Mouse (Mus musculus): ENCODE data around the gene Dnm3.

Gene Dnm3

DNA sequence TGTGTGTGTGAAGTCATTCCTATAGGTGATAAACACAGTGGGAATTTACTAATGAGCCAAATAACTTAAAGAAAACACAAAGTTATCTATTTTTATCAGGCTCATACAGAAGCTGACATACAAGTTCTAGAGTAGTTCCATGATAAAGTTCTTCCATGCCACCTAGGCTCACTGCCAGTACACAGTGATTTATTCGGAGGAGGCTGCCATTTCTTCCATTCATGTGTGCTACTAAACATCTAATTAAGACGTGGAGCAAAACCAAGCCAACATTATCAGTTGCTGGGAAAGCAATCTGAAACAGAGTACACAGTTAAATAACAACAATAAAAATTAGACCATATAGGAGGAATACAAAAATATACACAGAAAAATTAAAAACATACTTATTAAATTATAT lies 150.2 kb downstream of the Dnm3 start:
- DNase-seq (ENCODE audit: low read depth, low spot score), result no peak

DNA sequence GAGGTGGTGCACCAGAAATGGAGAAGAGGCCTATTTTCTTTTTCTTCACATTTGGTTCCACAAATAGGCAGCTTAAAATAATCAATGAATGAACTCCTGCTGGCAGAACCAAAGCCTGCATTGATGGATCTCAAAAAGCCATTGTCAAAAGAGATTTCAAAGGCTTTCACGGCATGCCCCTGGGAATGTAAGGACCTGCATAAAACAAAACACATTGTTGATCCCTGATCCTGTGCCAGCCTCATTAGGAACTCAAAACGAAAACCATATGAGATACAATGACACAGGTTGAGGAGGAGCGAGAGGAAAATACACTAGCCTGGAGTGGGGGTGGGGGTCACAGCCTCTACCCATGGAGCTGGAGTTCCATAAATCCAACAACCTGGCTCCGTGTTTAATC lies 153.4 kb downstream of the Dnm3 start:
- DNase-seq (ENCODE audit: low read depth, low spot score), result no peak

DNA sequence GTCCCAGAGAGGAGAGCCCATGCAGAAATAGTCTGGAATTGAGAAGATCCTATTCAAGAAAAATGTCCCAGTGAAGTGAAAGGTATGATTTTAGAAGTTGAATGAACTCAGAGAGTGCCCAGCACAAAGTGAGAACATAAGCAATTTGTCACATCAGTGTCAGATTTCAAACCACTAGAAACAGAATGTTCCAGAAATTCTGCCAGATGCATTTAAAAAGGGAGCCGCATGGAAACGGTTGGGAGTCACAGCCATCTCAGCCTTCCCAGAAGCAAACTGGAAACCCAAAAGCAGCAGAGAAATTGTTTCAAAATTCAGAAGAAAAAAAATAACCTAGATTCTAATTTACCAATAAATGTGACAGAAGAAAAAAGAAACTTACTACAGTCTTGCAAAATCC lies 154.7 kb downstream of the Dnm3 start:
- DNase-seq (ENCODE audit: low read depth, low spot score), result no peak

DNA sequence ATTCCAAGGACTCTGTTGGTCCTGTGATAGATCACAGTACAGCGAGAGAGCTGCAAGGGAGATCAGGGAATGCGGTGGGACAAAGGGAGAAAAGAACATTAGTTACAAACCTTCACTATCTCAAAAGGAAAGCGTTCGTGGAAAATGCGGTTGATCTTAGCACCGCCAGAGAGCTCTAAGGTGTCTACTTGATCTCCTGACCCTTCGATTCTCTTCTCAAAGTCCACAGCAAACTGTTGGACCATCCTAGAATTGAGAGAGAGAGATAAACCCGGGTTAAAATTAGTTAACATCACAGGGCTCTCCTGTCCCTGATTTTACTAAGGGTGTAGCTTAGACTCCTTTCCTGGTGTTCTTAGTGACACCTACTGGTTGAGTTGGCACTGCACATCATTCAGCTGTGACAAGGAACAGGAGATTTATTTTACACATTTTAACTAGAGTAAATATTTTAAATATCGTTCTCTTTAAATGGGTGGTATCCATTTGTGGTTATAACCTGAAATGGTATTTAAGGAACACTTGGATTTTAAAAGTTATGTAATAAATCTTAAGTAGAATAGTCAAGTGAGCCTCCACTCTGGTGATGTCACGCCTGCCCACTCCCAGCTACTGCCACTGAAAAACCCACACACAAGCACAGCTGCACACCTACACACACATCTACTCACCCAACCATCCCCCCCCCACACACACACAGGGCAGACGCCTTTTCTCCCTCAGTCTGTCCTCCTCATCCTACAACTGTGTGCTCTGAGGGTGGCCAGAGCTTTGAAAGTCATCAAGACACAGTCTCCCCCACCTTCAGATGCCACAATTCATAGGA lies 164.2 kb downstream of the Dnm3 start:
- peak; percentile 73 for DNase-seq (ENCODE audit: low read depth, low spot score)

DNA sequence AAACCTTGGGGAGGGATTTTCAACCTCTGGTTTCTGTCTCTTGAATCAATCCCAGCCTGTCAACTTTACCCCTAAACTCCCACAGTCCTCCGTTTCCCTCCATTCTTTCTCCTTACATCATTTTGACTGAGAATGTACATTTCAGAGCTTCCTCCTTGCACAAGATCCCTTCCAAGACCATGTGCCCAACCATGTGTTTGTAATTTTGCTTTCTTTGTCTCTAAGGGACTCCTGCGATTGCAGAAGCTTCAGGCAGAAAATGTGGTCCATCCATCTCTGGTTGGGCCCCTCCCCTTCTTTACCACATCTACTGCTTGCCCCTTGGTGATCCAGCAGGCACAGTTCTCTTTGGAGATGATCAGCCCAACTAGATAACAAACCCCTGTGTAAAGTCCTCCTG lies 165.2 kb downstream of the Dnm3 start:
- no peak for DNase-seq (ENCODE audit: low read depth, low spot score)

DNA sequence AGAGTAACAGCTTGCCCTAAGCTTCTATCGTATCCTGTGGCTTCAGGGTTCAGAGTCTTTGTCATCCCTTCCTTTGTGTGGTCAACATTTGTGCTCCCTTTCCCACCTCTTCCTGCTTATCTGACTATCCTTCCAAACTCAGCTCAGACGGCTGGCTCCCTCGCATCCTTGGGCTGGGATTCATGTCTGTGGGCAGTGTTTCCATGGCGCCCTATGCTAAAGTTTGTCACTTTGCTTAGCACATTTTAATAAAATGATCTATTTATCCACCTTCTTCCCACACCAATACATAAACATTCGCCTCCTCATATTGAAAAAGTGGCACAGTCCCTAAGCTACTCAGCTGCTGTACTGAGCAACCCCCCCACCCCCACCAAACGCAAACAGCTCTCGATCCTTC lies 165.7 kb downstream of the Dnm3 start:
- DNase-seq (ENCODE audit: low read depth, low spot score), result no peak

DNA sequence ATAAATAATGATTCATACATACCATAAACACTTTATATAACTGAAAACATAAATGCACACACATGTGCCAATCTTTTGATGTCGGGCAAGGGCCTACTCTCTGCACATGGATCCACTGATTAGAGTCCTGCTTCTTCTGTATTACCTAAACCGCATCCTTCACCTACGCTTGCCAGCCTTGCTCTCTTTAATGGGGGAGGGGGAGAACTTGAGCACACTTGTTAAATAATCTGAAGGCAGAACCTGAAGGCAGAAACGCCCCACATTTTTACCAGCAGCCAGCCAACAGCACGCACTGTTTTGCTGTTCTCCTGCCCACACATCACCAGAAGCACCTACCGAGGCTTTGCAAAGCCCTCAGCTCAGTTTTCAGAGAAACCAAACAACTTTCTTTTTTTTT lies 172.6 kb downstream of the Dnm3 start:
- no peak for DNase-seq (ENCODE audit: low read depth, low spot score)

DNA sequence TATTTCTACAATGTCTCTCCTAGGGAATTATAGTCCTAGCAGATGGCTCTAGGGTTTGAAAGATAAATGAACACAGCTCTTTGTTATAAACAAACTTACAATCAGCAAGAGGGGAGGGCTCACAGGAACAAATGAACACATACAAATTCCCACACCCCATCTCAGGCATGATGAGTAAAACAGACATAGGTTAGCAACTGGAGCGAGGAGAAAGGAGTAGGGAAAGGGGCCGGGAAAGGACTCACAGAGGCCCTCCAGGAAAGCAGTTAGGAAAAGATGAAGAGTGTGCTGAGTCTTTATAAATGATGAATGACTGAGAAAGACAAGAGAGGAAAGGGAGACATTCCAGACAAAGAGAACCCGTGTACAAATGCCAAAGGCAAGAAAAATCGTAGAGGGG lies 175.4 kb downstream of the Dnm3 start:
- peak; percentile 68 for DNase-seq (ENCODE audit: low read depth, low spot score)

DNA sequence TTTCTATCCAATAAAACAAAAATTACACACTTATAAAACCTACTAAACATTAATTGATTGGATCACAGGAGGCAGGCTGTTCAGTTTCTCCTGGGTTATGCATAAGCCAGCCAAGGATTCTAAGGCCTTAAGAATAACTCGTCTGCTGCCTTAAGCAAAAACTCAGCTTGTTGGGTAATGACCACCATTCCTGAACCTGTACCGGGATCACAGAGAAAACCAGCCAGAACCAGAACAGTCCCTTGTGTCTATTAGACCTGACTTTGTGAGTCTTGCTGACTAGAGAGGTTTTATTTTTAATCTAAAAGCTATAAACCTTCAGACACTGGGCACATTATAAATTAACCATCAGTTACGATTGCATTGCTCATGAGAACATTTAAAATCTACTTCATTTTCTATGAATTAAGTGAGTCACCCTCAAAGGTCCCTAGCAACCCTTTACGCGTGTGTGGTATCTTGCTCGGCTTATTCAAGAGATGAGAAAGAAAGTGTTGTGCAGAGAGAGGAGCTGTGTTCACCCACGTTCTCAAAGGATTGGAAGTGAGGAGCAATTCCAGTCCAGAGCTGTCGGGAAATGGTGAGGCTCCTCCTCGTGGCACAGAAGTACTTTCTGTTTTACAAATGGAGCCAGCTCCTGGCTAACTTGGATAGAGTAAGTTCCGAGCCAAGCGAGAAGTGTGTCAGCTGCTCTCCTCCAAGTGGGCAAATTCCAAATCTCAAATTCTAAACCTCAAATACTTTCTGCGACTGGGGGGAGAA lies 178.1 kb downstream of the Dnm3 start:
- no peak for DNase-seq (ENCODE audit: low read depth, low spot score)

DNA sequence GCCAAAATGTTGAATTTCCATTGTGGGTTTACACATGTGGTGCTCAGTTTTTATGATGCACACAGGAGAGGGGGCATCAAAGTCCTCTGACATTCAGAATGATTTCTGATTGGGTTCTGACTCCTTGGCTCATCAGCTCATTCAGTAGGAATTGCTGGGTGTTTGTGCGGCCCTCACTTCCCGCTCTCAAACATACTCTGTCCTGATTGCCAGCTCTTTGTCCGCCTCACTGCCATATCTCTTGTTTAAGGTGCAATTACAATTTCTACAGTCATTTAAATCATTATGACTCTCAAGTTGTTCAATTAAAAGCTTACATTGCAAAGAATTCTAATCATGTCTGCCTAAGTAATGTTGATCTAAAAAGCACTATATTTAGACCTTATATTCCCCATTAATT lies 179.3 kb downstream of the Dnm3 start:
- no peak for DNase-seq (ENCODE audit: low read depth, low spot score)

DNA sequence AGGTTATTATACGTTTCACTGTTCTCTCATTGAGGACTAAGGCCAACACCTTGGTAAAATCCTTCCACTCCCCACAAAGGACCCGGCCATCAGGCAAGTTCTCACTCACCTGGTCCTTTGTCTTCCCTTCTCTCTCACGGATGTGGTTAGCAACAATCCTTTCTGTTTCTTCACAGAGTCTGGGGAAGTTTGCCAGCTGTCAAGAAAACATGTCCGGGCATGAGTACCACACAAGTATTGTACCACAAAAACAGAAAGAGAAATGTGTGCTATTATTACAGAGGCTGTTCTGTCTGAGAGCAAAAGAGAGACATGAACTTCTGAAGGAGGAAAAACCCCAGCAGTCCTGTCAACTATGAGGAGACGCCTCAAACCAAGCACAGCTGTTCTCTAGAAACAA lies 182.4 kb downstream of the Dnm3 start:
- no peak for DNase-seq (ENCODE audit: low read depth, low spot score)

DNA sequence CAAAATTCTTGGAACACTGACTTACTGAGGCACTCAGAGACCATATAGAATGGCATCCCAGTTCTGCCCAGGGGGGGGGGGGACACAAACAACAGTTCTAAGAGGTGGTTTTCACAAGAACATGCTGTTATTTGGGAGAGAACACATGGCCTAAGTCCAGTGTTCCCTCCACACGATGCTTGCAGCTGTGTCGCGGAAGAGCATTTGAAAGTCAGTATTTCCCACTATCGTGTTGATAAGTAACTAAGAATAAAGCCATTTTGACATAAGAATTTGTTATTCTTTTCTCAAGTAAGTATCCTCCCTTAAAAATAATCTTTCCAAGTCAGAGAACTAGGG lies 183.3 kb downstream of the Dnm3 start:
- DNase-seq (ENCODE audit: low read depth, low spot score), result no peak

DNA sequence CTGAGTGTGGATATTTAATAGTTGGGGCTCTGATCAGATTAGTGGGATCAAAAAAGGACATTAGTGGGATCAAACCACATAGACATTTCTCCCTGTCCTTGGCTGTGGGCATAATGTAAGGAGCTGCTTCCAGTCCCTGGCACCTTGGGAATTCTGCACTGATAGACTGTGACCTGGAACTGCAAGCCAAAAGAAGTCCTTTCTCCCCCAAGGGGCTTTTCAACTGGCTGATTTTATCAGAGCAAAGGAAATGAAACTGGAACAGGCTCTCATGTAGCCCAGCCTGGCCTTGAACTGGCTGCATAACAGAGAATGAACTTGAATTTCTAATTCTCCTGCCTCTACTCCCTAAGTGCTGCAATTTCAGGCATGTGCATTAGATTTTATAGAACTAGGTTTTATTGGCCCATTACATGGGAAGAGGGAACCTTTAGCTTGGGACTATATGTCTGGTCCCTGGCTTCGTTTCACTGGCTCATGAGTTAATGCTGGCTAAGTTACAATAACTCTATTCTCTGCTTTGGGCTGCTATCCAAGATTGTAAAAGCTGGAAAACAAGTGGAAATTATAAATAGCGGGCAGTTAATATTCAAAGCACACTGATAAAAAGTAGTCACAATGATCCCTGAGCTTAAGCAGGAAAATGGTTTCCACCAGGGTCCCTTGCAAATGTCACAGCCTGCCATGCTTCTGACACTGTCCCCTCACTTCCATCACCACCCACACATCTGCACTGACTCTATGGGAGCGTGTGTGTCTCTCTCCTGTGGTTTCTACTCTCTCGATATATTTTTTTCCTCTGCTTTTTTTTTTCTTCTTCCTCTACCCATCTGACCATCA lies 183.9 kb downstream of the Dnm3 start:
- no peak for DNase-seq (ENCODE audit: low read depth, low spot score)

DNA sequence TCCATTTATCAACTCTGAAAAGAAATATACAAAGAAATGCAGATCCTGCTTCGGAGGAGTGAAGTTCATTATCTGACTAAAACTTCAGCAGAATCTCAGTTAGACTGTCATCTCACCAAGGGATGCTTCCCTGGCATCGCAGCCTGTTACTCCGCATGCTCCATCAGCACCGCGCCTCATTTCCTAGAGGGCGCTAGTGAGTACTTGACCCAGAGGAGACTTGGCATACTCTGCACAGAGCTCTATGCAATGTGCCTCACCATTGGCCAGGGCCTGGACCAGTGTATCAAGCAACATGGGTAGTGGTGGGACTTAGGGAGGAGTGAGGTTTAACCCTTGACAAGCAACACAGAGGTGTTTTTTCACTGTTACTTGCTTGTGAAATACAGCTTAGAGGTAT lies 190.9 kb downstream of the Dnm3 start:
- DNase-seq (ENCODE audit: low read depth, low spot score), result peak; percentile 18

DNA sequence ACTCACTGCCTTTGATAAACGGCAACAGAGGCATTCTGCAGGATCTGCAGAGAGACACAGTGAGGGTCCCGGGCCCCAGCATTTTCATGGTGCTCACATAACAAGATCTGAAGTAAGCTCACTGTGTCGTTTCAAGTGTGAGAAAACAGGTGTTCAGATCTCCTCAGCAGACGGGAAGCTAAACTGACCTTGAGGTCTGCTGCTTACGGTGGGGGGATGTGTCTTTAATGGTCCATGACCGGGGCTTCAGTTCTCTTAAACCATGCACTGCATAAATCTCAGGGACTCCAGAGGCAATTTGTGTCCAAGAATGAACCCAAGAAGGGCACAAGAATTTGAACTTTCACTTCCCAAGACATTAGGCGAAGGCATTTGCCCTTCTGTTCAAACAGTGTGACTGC lies 195.9 kb downstream of the Dnm3 start:
- peak; percentile 89 for DNase-seq (ENCODE audit: low read depth, low spot score)

DNA sequence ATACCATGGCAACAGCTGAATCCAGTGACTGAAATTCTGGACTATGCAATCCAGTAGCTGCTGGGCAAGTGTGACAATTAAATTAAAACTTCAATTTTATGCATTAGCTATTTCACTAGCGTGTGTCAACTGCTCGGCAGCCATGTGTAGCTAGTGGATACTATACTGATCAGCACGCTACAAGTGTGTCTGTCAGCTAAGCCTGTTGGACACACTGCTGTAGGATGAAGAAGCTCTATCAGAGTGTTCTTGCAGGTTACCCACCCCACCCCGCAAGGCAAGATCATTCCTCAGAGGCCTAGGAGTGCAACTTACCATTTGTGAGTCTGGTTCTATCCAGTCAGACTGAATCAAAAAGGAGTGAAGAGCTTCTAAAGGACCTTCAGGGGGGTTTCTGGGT lies 197.8 kb downstream of the Dnm3 start:
- DNase-seq (ENCODE audit: low read depth, low spot score), result no peak

DNA sequence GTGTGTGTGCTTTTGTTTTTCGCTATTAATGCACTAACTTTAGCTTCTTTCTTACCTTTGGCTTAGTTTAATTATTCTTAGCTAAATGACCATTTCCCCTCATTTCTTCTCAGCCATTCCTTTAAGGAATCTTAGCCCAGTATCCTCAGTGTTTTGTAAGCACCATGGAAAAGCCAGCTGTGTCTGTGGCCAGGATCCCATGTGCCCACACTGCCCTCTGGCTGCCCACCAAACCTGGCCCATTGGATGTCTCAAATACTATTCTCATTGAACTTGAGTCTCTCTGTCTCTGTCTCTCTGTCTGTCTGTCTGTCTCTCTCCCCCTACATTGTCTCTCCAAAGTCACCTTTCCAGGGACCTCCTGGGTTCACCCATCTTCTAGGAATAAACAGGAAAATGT lies 201.8 kb downstream of the Dnm3 start:
- DNase-seq (ENCODE audit: low read depth, low spot score), result no peak

DNA sequence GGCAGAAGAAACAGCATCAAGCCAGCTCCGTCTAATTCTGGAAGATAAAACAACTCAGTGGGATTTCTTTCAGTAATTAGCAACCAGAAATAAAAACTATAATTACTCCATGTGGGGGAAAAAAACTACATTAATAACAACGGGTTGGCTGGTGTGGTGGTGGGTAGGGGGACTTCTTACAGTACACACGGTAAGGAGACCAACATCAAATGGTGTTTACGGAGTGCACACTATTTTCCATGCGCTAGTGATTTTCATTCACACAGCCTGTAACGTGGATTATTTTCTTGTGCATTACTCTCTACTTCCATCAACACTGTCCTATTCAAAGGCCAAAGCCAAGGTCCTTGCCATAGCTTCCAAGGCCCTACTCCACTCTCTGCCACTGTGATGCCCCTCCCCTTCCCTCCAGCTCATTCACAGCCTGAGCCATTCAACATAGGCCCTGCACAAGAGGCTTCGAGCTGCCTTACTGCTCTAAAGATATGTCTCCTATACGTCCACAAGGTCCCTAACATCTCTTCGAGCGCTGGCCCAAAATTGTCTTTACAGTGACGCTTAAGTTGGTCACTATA lies 203.1 kb downstream of the Dnm3 start:
- DNase-seq (ENCODE audit: low read depth, low spot score), result no peak

DNA sequence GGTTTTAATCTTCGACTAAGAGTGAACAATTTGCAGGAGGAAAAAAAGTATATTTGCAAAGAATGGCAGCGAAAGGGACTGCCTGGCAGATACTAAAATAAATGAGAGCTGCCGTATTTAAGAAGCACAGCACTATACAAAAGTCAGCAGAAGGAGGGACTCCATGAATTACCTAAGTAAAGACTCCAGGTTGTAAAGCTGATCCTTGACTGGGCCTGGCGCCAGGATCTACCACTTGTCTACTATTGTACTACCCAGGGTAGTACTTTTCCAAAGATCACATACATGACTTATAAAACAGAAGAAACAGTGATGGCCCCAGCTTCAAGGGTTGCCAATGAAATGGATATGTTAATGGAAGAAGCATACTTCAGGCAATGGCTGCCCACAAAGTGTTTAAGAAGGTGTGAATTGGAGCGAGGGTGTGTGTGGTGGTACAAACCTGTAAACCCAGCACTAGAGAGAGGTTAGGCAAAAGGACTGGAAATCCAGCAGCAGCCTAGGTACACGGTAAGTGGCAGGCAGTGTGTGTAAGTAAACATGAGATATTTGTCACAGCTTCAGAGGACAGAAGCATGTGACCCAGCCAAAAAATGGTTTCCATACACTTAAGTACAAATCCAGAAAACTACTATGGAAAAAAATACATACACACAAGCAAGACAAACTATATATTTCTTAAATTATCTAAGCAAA lies 220.8 kb downstream of the Dnm3 start:
- no peak for DNase-seq (ENCODE audit: low read depth, low spot score)

DNA sequence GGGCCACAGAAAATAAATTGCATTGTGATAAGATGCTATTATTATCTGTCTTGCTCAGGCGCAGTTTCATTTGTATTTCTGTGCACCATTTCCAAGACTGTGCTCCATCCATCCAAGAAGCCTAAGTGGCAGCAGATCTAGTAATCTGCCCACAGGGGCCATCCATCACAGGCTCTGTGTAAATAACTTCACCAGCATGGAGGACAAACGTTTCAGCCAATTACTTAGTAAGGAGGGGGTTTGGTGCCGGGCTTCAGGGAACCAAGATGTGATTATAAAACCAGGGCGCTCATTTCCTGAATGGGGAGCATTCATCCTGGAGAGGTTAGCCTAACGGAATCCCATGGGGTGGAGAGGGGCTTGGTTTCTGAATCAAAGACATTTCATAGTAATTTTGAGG lies 222.9 kb downstream of the Dnm3 start:
- peak; percentile 78 for DNase-seq (ENCODE audit: low read depth, low spot score)

DNA sequence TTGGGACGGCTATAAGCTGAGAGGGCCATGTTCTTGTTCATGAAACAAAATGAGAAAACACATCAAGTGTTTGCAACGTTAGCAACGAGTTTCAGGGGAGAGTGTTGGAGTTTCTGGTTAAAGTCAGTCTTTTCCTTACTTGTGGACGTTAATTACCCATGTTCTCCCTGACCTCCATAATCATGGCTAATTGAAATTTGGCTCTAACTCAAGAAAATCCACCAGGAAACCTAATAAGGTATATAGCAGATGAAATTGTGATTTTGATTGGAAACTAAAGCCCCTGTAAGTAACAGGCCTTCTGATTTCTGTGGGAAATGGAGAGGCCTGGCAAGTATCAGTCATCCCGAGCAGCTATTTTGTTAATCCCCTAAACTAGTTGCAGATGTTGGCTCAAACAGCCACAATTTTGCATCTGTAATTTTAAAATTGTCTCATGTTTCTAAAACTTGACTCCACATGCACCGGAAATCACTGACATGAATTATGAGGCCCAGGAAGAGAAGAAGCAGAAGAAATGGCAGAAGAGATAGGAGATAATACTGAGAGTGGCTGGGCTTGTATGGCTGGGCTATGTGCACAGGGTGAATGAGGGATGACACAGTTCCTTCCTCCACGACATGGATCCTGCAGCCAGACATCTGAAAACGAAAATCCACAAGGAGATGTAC lies 223.7 kb downstream of the Dnm3 start:
- peak; percentile 64 for DNase-seq (ENCODE audit: low read depth, low spot score)
